Mouse (Mus musculus) hindlimb bud, embryonic 11.5 days (tissue): ENCODE measurements around the gene Fam90a1a.
"Not testable (repeated sequence)": the region's sequence is repeated elsewhere in the genome, so short reads cannot be mapped to it uniquely, and the experiment has no call there.

Experiments
- DNase-seq: peaks from one replicate; pipeline ENCODE4 v3.0.0-alpha.2; 2012; ENCODE audit warnings: low read depth, low spot score; ENCODE audit errors: extremely low spot score

Gene Fam90a1a

DNA sequence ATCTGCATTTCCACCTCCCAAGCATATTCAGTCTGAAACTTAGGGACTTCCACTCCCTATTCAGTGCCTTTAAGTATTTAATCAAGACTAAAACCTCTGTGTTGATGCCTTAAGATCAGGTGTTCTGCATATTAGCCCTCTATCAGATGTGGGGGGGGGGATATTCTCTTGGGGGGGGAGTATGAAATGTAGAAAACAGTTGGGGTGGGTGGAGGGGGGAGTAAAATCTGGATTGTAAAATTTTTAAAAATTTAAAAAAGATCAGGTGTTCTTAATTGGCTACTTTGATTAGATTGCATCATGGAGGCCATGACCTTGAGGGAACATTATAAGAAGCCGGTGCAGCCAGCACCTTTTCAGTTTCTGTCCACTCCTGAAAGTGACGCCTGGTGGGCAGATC is at the start of gene Fam90a1a:
Fam90a1a (plus strand) TSS at position 301 of the 400 bp plus-strand sequence.
- DNase-seq, result no peak

GRCm38 (mm10) chr8:21911931-21912330 is 46.6 kb upstream of the Fam90a1a start:
- no peak for DNase-seq

DNA sequence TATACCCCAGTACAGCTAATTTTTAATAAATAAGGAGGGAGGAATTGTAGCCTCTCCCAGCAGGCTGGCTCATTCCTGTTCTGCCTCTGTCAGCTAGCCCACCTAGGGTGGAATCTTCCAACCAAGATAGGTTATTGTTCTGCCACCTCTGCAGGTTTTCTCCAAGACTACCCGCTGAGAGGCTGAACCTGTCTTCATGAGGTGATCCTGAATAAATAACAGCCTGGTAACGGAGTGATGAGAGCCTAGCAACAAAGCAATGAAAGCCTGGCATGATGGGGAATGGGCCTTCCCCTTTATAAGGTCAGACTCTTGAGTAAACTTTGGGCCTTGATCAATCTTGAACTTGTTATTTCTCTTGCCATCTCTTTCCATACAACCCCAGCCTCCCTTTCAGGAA is 46.0 kb upstream of the Fam90a1a start:
- no peak for DNase-seq

DNA sequence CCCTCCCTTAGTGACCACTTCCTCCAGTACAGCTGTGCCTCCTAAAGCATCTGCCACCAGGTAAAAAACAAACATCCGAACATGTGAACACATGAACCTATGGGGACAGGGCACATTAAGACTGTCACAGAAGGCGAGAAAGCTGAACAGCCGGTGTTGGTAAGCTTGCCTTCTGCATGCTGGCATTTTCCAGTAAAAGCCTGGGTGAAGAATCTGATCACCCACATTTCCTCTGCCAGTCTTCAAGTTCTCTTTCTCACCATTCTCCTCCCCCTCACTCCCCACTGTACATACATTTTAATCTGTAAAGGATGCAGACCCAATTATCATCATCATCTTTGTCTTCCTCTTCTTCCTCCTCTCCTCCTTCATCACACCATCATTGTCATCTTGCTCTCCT is 42.9 kb upstream of the Fam90a1a start:
- DNase-seq, result no peak

- not testable (repeated sequence) for DNase-seq
Measured at GRCm38 (mm10) chr8:21930754-21931153, 27.8 kb upstream of the Fam90a1a start.

DNA sequence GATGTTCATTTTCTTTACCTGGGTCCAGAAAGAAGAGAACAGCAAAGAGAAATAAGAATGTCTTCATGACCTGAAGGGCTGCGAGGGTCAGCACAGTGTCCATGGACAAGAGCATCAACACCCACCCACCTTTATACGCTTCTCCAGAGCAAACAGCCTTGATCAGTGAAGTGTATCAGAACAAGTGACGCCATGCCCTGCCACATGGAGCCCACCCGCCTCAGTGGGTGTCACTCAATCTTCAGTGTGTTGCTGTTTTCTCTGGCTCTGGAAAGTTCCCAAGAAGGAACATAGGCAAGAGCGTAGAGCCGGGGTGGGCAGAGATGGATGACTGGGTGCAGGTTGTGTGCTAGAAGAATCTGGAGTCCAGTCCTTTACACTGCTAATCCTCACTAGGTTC is 25.9 kb upstream of the Fam90a1a start, which contains the start of gene Defb15:
Defb15 (minus strand) TSS at position 101 of the 400 bp plus-strand sequence.
- DNase-seq, result no peak

DNA sequence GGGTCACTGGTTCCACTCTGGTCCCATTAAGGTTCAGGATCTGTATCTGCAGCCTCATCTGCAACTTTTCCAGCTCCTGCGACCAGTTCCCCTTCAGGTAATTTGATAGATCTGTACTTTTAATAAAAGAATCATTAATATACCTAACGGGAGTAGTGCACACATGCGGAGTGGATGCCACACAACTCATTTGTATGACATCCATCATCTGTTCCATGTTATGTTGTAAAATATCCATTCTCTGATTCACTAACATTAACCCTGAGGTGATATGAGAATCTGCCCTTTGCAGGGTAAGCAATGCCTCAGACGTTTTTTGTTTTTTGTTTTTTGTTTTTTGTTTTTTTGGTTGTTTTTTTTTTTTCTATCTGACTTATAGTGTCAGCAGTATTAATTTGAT is 20.5 kb upstream of the Fam90a1a start, which contains the start of gene Defb35:
Defb35 (plus strand) TSS at position 301 of the 400 bp plus-strand sequence.
- DNase-seq, result not testable (repeated sequence)

DNA sequence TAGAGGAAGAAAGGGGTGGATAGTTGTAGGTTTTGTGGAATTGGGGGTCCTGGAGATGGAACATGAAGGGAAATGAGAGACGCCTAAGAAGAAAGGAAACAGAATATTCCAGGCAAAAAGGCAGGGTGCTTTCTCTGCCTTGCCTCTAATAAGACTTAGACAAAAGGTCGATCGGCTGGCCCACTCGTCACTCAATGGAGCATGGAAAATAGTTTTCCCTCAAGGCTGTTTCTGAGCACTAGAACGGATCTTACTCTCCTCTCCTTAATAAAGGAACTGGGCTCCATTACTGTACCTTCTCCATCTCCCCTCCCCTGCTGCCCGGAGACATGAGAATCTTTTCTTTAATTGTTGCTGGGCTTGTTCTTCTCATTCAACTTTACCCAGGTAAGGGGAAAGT is 12.1 kb upstream of the Fam90a1a start, which contains the start of gene Defb13:
Defb13 (plus strand) TSS at position 301 of the 400 bp plus-strand sequence.
- no peak for DNase-seq

- no peak for DNase-seq
Measured at GRCm38 (mm10) chr8:21947311-21948017, 11.1 kb upstream of the Fam90a1a start.

DNA sequence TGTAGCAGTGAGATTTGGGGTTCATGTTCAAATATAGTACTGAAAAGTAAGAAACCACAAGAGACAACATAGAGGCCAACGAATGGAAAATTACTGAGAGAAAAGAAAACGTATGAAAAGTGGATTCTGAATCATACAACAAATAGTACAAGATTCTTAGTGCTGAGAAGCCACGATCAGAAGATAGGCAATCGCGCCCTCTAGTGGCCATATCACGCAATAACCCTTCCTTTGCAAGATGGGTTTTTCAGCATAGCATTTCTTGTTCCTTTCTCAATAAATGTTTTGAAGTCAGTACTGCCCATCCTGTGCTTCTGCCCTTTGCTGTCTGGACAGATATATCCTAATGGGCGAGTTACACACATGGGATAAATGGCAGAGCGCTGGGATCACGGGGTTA is 3.2 kb upstream of the Fam90a1a start:
- peak; percentile 42 for DNase-seq

DNA sequence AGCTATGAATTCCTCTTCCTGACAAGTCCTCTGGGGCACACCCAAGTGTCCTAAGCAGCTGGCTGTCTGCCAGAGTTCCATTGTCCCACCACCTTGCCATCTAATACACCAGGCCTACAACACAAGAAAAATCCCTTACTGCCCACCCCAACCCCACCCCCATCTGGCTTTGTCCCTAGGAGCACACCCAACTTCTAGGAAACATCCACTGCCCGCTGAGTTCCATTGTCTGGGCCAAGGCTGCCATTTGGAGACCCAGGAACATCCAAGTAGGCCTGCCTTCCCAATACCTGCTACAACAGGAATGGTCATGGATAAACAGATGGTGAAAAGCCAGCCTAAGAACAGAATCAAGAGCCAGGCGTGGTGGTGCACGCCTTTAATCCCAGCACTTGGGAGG is 2.2 kb upstream of the Fam90a1a start:
- DNase-seq, result no peak

- no peak for DNase-seq
Measured at GRCm38 (mm10) chr8:21966646-21967045, 8.1 kb downstream of the Fam90a1a start.

DNA sequence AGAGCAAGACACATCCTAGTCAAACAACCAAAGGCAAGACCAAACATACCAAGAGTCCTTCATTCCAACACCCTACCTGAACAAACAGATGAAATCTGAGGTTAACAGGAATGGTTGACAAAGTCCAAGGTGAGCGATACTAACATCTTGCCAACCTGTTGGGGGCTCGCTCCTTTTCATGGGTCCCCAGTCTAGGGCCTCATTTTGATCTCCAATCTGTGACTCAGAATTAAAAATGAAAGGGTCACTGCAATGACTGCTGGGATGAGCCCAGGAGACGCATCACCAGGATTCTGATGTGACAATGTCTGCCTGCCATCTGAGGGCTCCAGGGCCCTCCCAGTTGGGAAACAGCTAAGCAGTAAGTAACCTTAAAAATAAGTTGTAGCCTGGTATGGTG is 11.0 kb downstream of the Fam90a1a start, which contains the start of gene Ccdc70:
Ccdc70 (plus strand) TSS at position 301 of the 400 bp plus-strand sequence.
- DNase-seq, result no peak

DNA sequence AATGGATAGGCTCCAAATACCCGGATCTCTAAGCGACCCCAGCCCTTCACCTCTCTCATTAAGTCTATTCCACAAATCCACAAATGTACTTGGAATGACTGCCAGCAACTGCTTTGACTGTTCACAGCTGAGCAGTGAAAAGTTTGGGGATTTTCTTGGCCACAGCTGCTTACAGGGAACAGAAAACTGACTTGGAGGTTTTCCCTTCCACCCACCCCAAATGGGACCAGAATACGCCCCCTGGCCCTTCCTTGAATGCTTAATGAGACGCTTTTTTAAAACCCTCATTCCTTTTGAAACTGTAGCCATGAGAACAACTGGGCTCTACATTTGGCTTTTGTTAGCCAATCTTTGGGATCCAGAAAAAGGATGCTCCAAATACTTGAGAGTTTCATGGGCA is 19.7 kb downstream of the Fam90a1a start:
- no peak for DNase-seq

GRCm38 (mm10) chr8:21981664-21982337 is 23.3 kb downstream of the Fam90a1a start:
- no peak for DNase-seq

DNA sequence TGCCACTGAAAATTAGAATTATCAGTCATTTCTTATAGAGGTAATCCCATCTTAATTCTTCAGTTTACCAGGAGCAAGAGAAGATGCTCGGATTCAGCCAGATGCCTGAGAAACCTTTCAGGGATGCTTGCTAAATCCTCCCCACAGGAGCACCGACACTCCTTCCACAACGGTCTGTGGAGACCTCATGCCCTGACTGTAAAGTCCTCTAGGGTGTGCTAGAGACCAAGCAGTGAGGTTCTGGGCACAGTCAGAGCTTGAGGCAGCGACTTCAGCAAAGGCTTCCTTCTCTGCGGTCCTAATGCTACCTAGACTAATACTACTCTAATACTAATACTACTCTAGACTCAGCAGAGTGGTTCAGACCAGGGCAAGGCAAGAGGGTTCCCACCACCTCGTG is 33.7 kb downstream of the Fam90a1a start:
- no peak for DNase-seq

DNA sequence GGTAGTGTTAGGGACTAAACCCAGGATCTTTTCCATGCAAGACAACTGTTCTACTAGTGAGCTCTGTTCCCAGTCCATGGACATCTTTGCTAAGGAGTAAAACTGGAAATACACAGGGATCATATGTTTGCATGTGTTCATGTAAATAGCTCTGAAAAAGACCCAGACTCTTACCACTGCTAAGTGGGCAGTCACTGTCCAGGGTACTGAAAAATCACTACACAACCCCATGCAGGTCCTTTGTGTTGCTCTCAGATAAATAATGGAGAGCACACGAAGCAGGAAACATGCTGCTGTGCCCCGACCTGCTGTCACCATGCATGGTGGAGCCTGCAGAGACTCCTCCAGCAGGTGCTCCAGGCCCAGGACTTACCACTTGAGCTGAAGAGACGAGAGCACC is 36.7 kb downstream of the Fam90a1a start:
- peak; percentile 26 for DNase-seq

GRCm38 (mm10) chr8:22004750-22005522 is 46.4 kb downstream of the Fam90a1a start:
- DNase-seq, result no peak

DNA sequence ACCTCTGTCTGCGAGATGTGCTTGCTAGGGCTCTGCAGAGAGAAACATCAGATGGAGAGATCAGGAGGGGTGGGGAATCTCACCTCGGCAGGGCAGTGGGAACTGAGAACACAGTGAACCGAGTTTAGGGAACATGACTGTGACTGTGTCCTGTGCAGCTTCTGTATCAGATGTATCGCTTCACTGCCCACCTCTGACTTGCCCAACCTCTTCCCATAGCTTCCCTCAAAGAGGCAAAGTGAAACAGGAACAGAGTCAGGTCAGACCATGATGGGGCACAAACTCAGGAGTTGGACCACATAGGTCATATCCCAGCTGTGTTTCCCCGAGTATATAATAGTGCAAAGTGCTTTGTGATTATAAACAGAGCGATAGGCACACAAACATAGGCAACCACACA is 47.9 kb downstream of the Fam90a1a start:
- DNase-seq, result no peak

GRCm38 (mm10) chr8:22009403-22009802 is 50.9 kb downstream of the Fam90a1a start:
- no peak for DNase-seq

DNA sequence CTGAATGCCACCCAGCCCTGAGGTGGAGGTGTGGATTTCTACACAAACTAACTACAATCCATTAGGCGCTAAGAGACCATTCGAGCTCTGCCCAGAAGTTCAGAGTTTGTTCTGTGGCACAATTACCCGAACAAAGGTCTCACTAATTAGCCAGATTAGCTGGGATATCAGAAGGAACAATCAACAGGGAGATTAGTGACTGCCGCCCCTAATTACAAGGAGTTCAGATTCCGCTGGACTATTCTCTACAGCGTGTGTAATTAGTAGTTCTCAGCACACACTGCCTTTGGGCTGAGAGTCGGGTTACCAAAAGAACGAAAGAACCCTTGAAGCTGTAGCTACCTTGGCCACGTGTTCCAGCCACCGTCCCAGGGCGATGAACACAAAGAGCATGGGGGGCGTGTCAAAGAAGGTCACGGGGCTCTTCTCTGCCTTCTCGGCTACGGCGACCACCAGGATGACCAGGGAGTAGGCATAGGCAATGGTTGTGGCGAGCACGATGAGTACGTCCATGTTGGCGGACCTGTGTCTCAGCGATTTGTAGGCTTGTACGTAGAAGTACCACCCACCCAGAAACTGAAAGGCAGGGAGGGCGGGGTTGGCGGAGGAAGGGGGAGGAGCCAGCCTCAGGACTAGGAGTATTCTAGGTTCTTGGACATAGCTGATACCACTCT is 54.7 kb downstream of the Fam90a1a start:
- DNase-seq, result no peak
